Mouse (Mus musculus) lung, postnatal 25 days (tissue): ENCODE data around the gene Smim27.

Experiments used
- DNase-seq: peaks from one replicate; pipeline ENCODE4 v3.0.0; 2022; ENCODE audit warnings: low spot score

Smim27 gene

GRCm38 (mm10) chr4:40269430-40270032, at the start of gene Smim27, which contains the start of gene Topors:
Gene Smim27 (plus strand): TSS chr4:40269579.
Gene Topors (minus strand): TSS chr4:40269850.
- peak; percentile 97 for DNase-seq

- DNase-seq, result no peak
These were observed 48.9 kb upstream of the Smim27 start for GRCm38 (mm10) chr4:40220437-40220836.

GRCm38 (mm10) chr4:40221004-40221760, 48.2 kb upstream of the Smim27 start:
- DNase-seq, result no peak

- DNase-seq, result no peak
These were observed 47.3 kb upstream of the Smim27 start for GRCm38 (mm10) chr4:40221876-40222585.

GRCm38 (mm10) chr4:40226095-40226494, 43.3 kb upstream of the Smim27 start:
- DNase-seq, result no peak

GRCm38 (mm10) chr4:40227131-40227530, 42.2 kb upstream of the Smim27 start:
- no peak for DNase-seq

GRCm38 (mm10) chr4:40227886-40228285, 41.5 kb upstream of the Smim27 start:
- no peak for DNase-seq

- DNase-seq, result no peak
These were observed 39.7 kb upstream of the Smim27 start for GRCm38 (mm10) chr4:40229723-40230122.

GRCm38 (mm10) chr4:40233062-40233664, 36.2 kb upstream of the Smim27 start:
- DNase-seq, result no peak

GRCm38 (mm10) chr4:40234256-40234655, 35.1 kb upstream of the Smim27 start:
- no peak for DNase-seq

GRCm38 (mm10) chr4:40236829-40237228, 32.5 kb upstream of the Smim27 start:
- no peak for DNase-seq

GRCm38 (mm10) chr4:40238483-40239408, 30.6 kb upstream of the Smim27 start:
- peak; percentile 77 for DNase-seq

- DNase-seq, result peak; percentile 41
These were observed 29.7 kb upstream of the Smim27 start, which contains the start of gene Ddx58 for GRCm38 (mm10) chr4:40239409-40240271. Gene Ddx58 (minus strand): TSS chr4:40239828.

- no peak for DNase-seq
These were observed 29.1 kb upstream of the Smim27 start for GRCm38 (mm10) chr4:40240272-40240744.

GRCm38 (mm10) chr4:40241928-40242327, 27.5 kb upstream of the Smim27 start:
- no peak for DNase-seq

GRCm38 (mm10) chr4:40243006-40243405, 26.4 kb upstream of the Smim27 start:
- DNase-seq, result no peak

GRCm38 (mm10) chr4:40244035-40244434, 25.3 kb upstream of the Smim27 start:
- no peak for DNase-seq

- no peak for DNase-seq
These were observed 18.4 kb upstream of the Smim27 start for GRCm38 (mm10) chr4:40250984-40251383.

- DNase-seq, result no peak
These were observed 15.6 kb upstream of the Smim27 start for GRCm38 (mm10) chr4:40253766-40254165.
